Mouse (Mus musculus) forebrain, postnatal 0 days (tissue): ENCODE data around the gene Magi2. TPM values are rescaled to one million over a fixed set of nuclear protein-coding genes. Genes with fewer than 3 reads are reported as not detected.
"Not testable (repeated sequence)": the region's sequence is repeated elsewhere in the genome, so short reads cannot be mapped to it uniquely, and the experiment has no call there.

Experiments
- ATAC-seq: fragments of 200-750 bp; cut with Nextera tagmentation; 2 replicates; pipeline ENCODE4 v1.8.0; 2017; ENCODE audit warnings: mild to moderate bottlenecking, moderate library complexity
- DNase-seq: peaks from one replicate; pipeline ENCODE4 v3.0.0-alpha.2; 2015
- H3K27ac ChIP-seq: fragments of 300-500 bp; sonication (generic); 2 replicates; pipeline ENCODE4 v1.5.1; 2014; ENCODE audit warnings: low read depth, mild to moderate bottlenecking, antibody characterized with exemption, low read length, moderate library complexity, mixed read lengths
- H3K27me3 ChIP-seq: fragments of 300-500 bp; sonication (generic); 2 replicates; pipeline ENCODE4 v1.6.1; 2014; ENCODE audit warnings: mild to moderate bottlenecking, low read length, mixed read lengths; ENCODE audit not compliant: insufficient read depth
- H3K36me3 ChIP-seq: fragments of 300-500 bp; sonication (generic); 2 replicates; pipeline ENCODE4 v1.6.1; 2014; ENCODE audit warnings: mild to moderate bottlenecking, moderate library complexity; ENCODE audit not compliant: insufficient read depth
- H3K4me1 ChIP-seq: fragments of 300-500 bp; sonication (generic); 2 replicates; pipeline ENCODE4 v1.6.1; 2014; ENCODE audit warnings: antibody characterized with exemption; ENCODE audit not compliant: insufficient read depth
- H3K4me2 ChIP-seq: fragments of 300-500 bp; sonication (generic); 2 replicates; pipeline ENCODE4 v1.6.1; 2014; ENCODE audit warnings: low read depth, mild to moderate bottlenecking, moderate library complexity
- H3K4me3 ChIP-seq: fragments of 300-500 bp; sonication (generic); 2 replicates; pipeline ENCODE4 v1.5.1; 2014; ENCODE audit warnings: low read depth, low read length, mixed read lengths
- H3K9ac ChIP-seq: fragments of 300-500 bp; sonication (generic); 2 replicates; pipeline ENCODE4 v1.6.1; 2014; ENCODE audit warnings: mild to moderate bottlenecking
- H3K9me3 ChIP-seq: fragments of 300-500 bp; sonication (generic); 2 replicates; pipeline ENCODE4 v1.6.1; 2016; ENCODE audit warnings: low read length
- CTCF ChIP-seq: sonication (generic); IDR thresholded peaks from 2 replicates; pipeline ENCODE4 v1.5.1; 2016; ENCODE audit warnings: antibody characterized with exemption, control low read depth, low read depth
- WGBS: fragments of 180-500 bp; shearing (Covaris S2); extraction: QIAGEN DNeasy Blood & Tissue Kit; methylation state at CpG from one replicate; pipeline ENCODE4 v1.1.7; 2014; 5-methylcytosine and 5-hydroxymethylcytosine counted together
- polyA plus RNA-seq: library from polyadenylated mRNA; unstranded; fragments of >200 nt; fragmentation: Nextera tagmentation; extraction: Ambion mirVana; gene quantifications from 2 replicates; pipeline ENCODE4 v1.2.1, GENCODE M21; 2015
- total RNA-seq: library from RNA; depleted of rRNA; stranded (reverse); fragments of >200 nt; gene quantifications from 2 replicates; pipeline ENCODE4 v1.2.3, GENCODE M21; 2014

The Magi2 gene
- total and polyA plus RNA-seq, 2 experiments from 2014 or later, result 17.0 to 62.6 TPM

DNA sequence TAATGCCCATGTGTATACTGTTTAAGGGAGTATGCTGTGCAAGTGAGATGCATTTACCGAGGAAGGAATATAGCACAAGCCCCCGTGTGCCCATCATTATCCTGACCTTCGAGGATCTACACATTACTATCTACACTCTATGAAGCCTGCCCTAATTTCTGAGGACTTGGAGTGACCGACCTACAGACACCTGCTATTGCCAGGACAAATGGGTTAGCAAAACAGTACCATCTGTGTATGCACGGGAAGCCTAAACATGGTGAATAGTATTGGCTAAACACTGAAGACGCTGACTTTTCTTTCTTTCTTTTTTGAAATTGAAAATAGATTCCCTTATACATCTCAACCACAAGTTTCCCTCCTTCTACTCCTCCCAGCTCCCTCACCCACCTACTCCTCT lies 1024.7 kb downstream of the Magi2 start:
- no peak for TF ChIP-seq CTCF
- Histone ChIP-seq H3K27ac (no peak overlapping the region), H3K27me3 (no peaks in the 10 kb centered on the region), H3K36me3 (no peaks in the 10 kb centered on the region), H3K4me1 (no peaks in the 10 kb centered on the region), H3K9ac (no peak overlapping the region), H3K9me3 (no peaks in the 10 kb centered on the region), H3K4me2 (no peak overlapping the region), H3K4me3 (no peak overlapping the region)
- DNase-seq (no peak), ATAC-seq (no peak)
- WGBS, result 86% methylated on average over 6 of the region's 6 CpGs

DNA sequence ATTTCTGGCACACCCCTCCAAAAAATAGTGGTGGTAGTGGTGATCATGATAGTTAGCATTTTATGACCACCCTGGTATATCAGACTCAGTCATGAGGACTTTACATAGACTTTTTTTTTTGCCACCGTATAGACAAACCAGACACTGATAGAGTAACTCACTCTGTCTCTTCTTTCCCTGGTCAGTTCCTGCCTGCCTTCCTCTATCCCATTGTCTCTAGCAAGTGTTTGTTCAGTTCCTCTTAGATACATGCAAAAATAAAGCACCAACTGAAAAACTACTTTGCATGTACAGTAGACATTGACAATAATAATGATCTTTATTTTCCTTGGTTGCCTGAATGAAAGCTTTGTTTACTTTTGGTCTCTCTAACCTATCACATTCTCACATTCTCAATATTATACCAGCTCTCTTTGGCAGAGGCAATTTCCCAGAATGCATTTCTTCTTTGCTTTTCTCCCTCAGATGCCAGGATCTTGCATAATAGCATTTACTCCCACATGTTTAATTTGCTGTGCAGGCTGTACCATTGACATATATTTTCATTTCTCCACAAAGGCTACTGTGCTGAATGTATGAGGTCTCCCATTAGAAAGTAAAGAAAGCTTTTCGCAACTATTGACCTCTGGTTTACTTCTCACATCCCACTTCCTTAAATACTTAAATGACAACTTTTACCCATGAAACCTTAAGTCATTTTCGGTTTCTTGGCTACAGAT lies 1029.5 kb downstream of the Magi2 start:
- DNase-seq, result no peak
- no peak for TF ChIP-seq CTCF
- no peak; the same call in 1 of the 2 replicates for ATAC-seq
- H3K27ac ChIP-seq, result no peak overlapping the region
- H3K27me3 ChIP-seq, result no peaks in the 10 kb centered on the region
- H3K4me3 ChIP-seq, result no peak overlapping the region
- H3K4me2 ChIP-seq, result no peak overlapping the region
- WGBS, result 89% methylated on average over 3 of the region's 3 CpGs
- no peaks in the 10 kb centered on the region for H3K9me3 ChIP-seq
- H3K36me3 ChIP-seq, result no peaks in the 10 kb centered on the region
- H3K9ac ChIP-seq, result no peak overlapping the region
- H3K4me1 ChIP-seq, result no peaks in the 10 kb centered on the region

DNA sequence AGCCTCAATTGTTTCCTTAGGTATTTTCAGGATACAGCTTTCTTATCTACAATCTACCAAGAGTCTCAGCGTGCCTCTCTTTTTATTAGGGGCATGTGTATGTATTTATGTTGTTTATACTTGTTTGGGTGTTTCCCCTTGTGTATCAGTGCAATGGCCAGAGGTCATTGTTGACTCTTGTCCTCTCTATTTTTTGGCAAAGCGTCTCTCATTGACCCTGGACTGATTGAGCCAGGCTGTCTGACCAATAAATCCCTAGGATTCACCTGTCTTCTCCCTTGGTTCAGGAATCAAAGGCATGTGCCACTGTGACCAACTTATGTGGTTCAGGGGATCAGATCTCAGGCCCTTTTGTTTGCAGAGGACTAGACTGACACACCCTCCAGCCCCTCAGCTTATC lies 1030.1 kb downstream of the Magi2 start:
- Histone ChIP-seq H3K4me1 (no peaks in the 10 kb centered on the region), H3K27ac (no peak overlapping the region), H3K36me3 (no peaks in the 10 kb centered on the region), H3K9me3 (no peaks in the 10 kb centered on the region), H3K9ac (no peak overlapping the region), H3K27me3 (no peaks in the 10 kb centered on the region), H3K4me2 (no peak overlapping the region), H3K4me3 (no peak overlapping the region)
- ATAC-seq, result no peak
- DNase-seq, result no peak
- WGBS, result 66% methylated on average over 2 of the region's 2 CpGs
- TF ChIP-seq CTCF, result no peak

GRCm38 (mm10) chr5:20257419-20257818 lies 1030.6 kb downstream of the Magi2 start:
- Histone ChIP-seq H3K4me1 (no peaks in the 10 kb centered on the region), H3K9me3 (no peaks in the 10 kb centered on the region), H3K9ac (no peak overlapping the region), H3K27me3 (no peaks in the 10 kb centered on the region), H3K27ac (no peak overlapping the region), H3K36me3 (no peaks in the 10 kb centered on the region), H3K4me2 (no peak overlapping the region), H3K4me3 (no peak overlapping the region)
- DNase-seq (no peak), ATAC-seq (no peak)
- 67% methylated on average over 4 of the region's 4 CpGs for WGBS
- TF ChIP-seq CTCF, result no peak

DNA sequence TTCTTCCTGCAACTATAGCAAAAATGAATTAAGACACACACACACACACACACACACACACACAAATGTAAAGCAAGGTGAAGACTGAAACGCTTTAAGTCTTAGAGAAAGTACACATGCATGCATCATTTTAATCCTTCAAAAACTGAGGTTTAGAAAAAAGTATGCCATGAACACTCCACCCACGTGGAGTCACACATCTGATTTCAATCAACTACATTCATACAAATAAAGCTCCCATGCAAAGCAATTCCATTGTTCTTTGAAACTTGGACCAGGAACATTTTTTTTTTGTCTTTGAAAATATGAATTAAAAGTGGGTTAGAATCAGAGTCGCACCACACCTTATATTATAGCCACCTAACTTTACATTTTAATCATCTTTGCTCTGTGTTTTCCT lies 1032.9 kb downstream of the Magi2 start:
- Histone ChIP-seq H3K4me1 (no peaks in the 10 kb centered on the region), H3K4me2 (no peak overlapping the region), H3K9me3 (no peaks in the 10 kb centered on the region), H3K27me3 (no peaks in the 10 kb centered on the region), H3K9ac (no peak overlapping the region), H3K36me3 (no peaks in the 10 kb centered on the region), H3K27ac (no peak overlapping the region), H3K4me3 (no peak overlapping the region)
- no peak for TF ChIP-seq CTCF
- WGBS, result 77% methylated on average over 3 of the region's 3 CpGs
- no peak for DNase-seq
- ATAC-seq, result no peak

GRCm38 (mm10) chr5:20272680-20273079 lies 1045.8 kb downstream of the Magi2 start:
- not testable (repeated sequence) for H3K4me2 ChIP-seq, H3K4me3 ChIP-seq, H3K36me3 ChIP-seq, H3K9me3 ChIP-seq, H3K4me1 ChIP-seq, DNase-seq, ATAC-seq, H3K27me3 ChIP-seq, H3K27ac ChIP-seq, H3K9ac ChIP-seq
- 95% methylated on average over 1 of the region's 1 CpGs for WGBS

DNA sequence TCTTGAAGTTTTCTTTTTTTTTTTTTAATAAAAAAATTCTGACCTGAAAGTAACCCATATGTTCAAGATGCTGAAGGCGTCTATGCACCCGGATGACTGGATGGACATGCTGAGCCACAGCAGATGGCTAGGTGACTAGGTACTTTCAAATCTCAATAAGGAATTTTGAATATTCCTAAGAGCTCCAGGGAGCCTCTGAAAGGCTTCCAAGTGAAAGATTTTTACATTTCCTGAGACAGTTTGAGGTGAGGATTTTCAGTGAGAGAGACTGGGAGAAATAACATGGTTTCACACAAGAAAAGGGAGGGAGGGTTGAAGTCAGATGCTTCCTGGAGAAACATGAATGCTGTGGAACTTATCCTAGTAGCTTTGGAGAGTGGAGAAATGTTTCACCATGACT lies 1048.8 kb downstream of the Magi2 start:
- no peak for ATAC-seq
- H3K9ac ChIP-seq, result no peak overlapping the region

More for the DNA sequence above, 1048.8 kb downstream of the Magi2 start:
- H3K4me1 ChIP-seq, result no peaks in the 10 kb centered on the region
- TF ChIP-seq CTCF, result no peak
- H3K9me3 ChIP-seq, result no peaks in the 10 kb centered on the region
- H3K27me3 ChIP-seq, result no peaks in the 10 kb centered on the region
- H3K36me3 ChIP-seq, result no peaks in the 10 kb centered on the region
- WGBS, result 69% methylated on average over 2 of the region's 2 CpGs
- H3K4me3 ChIP-seq, result no peak overlapping the region
- no peak overlapping the region for H3K4me2 ChIP-seq
- no peak for DNase-seq
- H3K27ac ChIP-seq, result no peak overlapping the region
